Mouse (Mus musculus) small intestine, adult 2 months (tissue): ENCODE data around the gene Cubn.

Experiments used
- CTCF ChIP-seq: fragments of 200-500 bp; IDR thresholded peaks from 2 replicates; pipeline ENCODE4 v1.5.1; 2012; ENCODE audit warnings: low read depth, mild to moderate bottlenecking, control low read depth, inconsistent platforms, low read length, moderate library complexity, mixed read lengths; ENCODE audit not compliant: insufficient replicate concordance, insufficient read length; ENCODE audit errors: extremely low read depth
- POLR2A ChIP-seq: fragments of 200-500 bp; IDR thresholded peaks from 2 replicates; pipeline ENCODE4 v1.6.1; 2012; ENCODE audit warnings: low read depth, mild to moderate bottlenecking, control low read depth, inconsistent platforms, low read length, moderate library complexity

DNA sequence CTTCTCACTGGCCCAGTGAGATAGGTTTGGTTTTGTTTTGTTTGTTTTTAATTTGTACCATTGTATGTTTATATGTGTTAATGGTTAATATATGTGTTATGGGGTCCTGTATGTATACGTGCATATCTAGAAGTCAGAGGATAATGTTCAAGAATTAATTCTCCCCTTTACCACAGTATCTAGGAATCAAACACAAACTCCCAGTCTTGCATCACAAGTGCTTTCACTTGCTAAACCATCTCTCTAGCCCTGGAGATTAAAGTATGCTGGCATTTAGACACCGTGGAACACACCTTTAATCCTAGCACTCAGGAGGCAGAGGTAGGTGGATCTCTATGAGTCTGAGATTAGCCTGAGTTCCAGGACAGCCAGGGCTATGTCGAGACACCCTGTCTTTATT is 83.3 kb downstream of the Cubn start:
- TF ChIP-seq CTCF = no peak
- no peak for TF ChIP-seq POLR2A
